Mouse (Mus musculus) adrenal gland, adult 8-10 months (tissue): ENCODE measurements around the gene Fam135a. TPM values are rescaled to one million over a fixed set of nuclear protein-coding genes. Genes with fewer than 3 reads are reported as not detected.

ENCODE experiments used
- total RNA-seq, 4 experiments: library from RNA; stranded (reverse); gene quantifications; 2 replicates each; pipeline ENCODE4 v1.2.4; 2022

The Fam135a gene
- total RNA-seq, 4 experiments from 2014 or later, result 17.6 to 32.0 (median 22.6) TPM

Other genes starting within 250 kb of the Fam135a start
- 10 to 100 TPM; 49.1 to 61.4 (median 52.3) TPM for gene Smap1, start 178.0 kb downstream of the Fam135a start, total RNA-seq
- 10 to 100 TPM; 61.0 to 84.0 (median 67.3) TPM for gene Sdhaf4, start 94.7 kb downstream of the Fam135a start, total RNA-seq
- gene Col9a1, start 77.3 kb upstream of the Fam135a start, total RNA-seq, result not detected